Mouse (Mus musculus): ENCODE measurements around the gene Hoxc11. TPM values are rescaled to one million over a fixed set of nuclear protein-coding genes. Genes with fewer than 3 reads are reported as not detected.

Gene Hoxc11
- total and polyA plus RNA-seq, 3 experiments = not detected

DNA sequence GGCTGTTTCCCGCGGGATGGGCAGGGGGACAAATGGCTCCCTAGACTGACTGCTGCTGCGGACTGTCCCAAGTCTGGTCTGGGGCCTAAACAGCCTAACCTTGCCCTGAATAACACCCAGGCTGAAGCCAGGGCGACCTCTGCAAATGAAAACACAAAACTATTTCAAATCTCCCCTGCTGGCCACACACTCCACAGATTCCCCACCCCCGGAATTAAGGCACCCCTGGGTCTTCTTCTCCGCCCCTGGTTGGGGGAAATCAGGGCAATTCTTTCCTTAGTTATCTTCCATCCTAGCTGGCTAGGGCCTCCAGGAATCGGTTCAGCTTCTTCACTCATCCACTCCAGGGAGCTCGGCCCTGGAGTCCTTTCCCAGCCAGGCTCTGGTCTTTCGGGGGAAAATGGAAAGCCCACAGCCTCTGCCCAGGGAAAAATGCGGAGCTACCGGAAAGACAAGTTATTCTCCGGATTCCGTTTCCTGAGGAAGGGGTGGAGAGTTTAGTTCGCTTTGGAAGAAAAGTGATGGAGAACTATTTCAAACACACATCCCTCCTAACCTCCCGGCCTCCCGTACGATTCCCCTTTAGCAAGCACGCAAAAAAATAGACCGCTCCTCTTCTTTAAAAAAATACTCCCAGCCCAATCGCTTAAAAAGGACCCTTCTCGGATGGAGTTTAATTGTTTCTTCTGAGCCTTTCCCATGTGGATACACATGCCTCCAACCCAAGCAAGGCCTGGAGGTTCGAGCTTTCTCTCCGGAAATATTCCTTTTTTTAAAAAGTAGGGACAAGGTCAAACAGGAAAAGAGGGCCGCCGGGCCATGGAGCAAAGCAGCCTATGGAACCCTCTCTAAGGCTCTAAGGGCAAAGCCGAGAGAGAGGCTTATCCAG, 11.0 kb downstream of the Hoxc11 start:
- dilution Hi-C loops (cut with MboI; ENCODE audit: extremely low pct_ligation_motif_present, extremely low pct_unique_long_range_greater_than_20kb, low sequenced_read_pairs) = no loop called here
- Histone ChIP-seq H3K27me3 (replicated peaks) (peaks cover 93% of the 10 kb centered on the region), H3K9ac (ENCODE audit: insufficient read depth, low read depth) (no peak overlapping the region), H3K27ac (ENCODE audit: insufficient read depth, low read depth) (no peak overlapping the region), H3K9me3 (replicated peaks; ENCODE audit: low read length) (no peaks in the 10 kb centered on the region), H3K4me2 (ENCODE audit: insufficient read depth, low read depth, poor library complexity, severe bottlenecking) (no peak overlapping the region), H3K36me3 (replicated peaks in 1 of 2; ENCODE audit: control insufficient read depth in 1 of 2, insufficient read depth in 1 of 2, low read length in 1 of 2) (no peaks in the 10 kb centered on the region), H3K4me3 (replicated peaks in 1 of 3; ENCODE audit: low read depth in 2 of 3, low read length in 2 of 3, poor library complexity in 1 of 3) (no peak overlapping the region), H3K79me2 (replicated peaks; ENCODE audit: control insufficient read depth, extremely low read depth, insufficient read depth, poor library complexity, severe bottlenecking) (no peaks in the 10 kb centered on the region), H3K4me1 (ENCODE audit: control insufficient read depth in 1 of 2, insufficient read depth in 2 of 2) (peaks cover 6 to 23% of the 10 kb centered on the region in 2 experiments)
- DNase-seq (ENCODE audit: extremely low read depth) = no peak
- TF ChIP-seq MXI1 (IDR thresholded peaks at IDR 0.05; ENCODE audit: low read depth, low read length) = no peak
- TF ChIP-seq POLR2A (IDR thresholded peaks at IDR 0.05; ENCODE audit: low read depth, low read length) = no peak
- in situ Hi-C loops (cut with MboI; ENCODE audit: low pct_ligation_motif_present, low pct_unique_long_range_greater_than_20kb, low sequenced_read_pairs) = no loop called here

DNA sequence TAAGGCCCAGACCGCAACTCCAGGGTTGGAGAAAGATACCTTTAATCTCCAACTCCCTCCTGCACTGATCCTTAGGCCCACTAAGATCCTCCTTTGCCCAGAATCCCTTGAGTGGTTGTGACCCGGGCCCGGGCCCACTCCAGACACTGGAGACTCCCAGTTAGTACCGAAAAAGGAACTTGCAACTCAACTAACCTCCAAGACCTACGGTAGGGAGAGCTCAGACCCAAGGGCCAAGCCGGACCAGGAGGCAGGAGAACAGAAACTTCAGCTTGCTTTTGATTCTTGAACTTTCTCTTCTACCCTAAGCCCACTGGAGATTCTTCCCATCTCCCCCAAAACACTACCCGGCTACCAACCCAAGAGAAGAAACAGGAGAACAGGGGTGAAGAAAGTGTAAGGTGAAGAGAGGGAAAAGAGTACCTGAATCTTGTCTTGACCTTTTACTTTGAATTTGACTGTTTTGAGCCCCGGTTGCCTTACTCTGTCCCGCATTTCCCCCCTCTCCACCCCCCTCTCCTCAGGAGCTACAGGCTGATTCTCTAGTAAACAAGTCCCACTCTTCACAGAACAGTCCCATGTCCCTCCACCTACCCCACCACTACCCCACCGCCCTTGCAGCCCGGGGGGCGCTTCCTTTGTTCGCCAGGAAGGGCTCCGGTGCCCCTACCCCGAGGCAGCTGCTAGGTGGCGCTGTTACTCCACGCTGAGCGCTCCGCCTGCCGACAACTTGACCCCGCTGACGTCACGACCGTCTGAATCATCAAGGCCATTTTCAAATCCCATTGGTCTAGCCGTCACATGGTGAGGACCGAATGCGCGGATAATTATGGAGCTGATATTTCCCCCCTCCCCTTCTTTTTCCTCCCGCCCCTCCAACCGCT, 11.9 kb downstream of the Hoxc11 start:
- Histone ChIP-seq H3K4me3 (replicated peaks in 1 of 3; ENCODE audit: low read depth in 2 of 3, low read length in 2 of 3, poor library complexity in 1 of 3) (peak overlapping the region in 2 of 3 experiments; percentile 21 to 23), H3K9ac (ENCODE audit: insufficient read depth, low read depth) (peak overlapping the region; percentile 15; the same call in 1 of the 2 replicates), H3K4me1 (ENCODE audit: control insufficient read depth in 1 of 2, insufficient read depth in 2 of 2) (peaks cover 7 to 25% of the 10 kb centered on the region in 2 experiments), H3K36me3 (replicated peaks in 1 of 2; ENCODE audit: control insufficient read depth in 1 of 2, insufficient read depth in 1 of 2, low read length in 1 of 2) (no peaks in the 10 kb centered on the region), H3K4me2 (ENCODE audit: insufficient read depth, low read depth, poor library complexity, severe bottlenecking) (peak overlapping the region; percentile 74), H3K27ac (ENCODE audit: insufficient read depth, low read depth) (no peak overlapping the region), H3K79me2 (replicated peaks; ENCODE audit: control insufficient read depth, extremely low read depth, insufficient read depth, poor library complexity, severe bottlenecking) (no peaks in the 10 kb centered on the region), H3K27me3 (replicated peaks) (peaks cover 93% of the 10 kb centered on the region), H3K9me3 (replicated peaks; ENCODE audit: low read length) (no peaks in the 10 kb centered on the region)
- peak; percentile 94 for DNase-seq (ENCODE audit: extremely low read depth)
- TF ChIP-seq BHLHE40 (IDR thresholded peaks at IDR 0.05; ENCODE audit: low read depth, low read length) = 0 out of 2 replicates have a peak, but pooled peaks have one; percentile 18
- no peak for TF ChIP-seq POLR2AphosphoS2 (IDR thresholded peaks at IDR 0.05; ENCODE audit: low read depth, low read length)
- TF ChIP-seq ZC3H11A (IDR thresholded peaks at IDR 0.05; ENCODE audit: low read depth, low read length) = peak; percentile 46
- TF ChIP-seq MEF2A (IDR thresholded peaks at IDR 0.05; ENCODE audit: borderline replicate concordance, low read depth, low read length) = peak; percentile 48; the same call in 1 of the 2 replicates
- peak; percentile 54; the same call in 1 of the 2 replicates for TF ChIP-seq IRF4 (IDR thresholded peaks at IDR 0.05; ENCODE audit: low read depth, low read length)
- TF ChIP-seq MAX (IDR thresholded peaks at IDR 0.05; ENCODE audit: low read length) = peak; percentile 82
- TF ChIP-seq MYC (IDR thresholded peaks at IDR 0.05; ENCODE audit: low read depth, low read length) = 0 out of 2 replicates have a peak, but pooled peaks have one; percentile 26
- TF ChIP-seq RAD21 (IDR thresholded peaks at IDR 0.05; ENCODE audit: low read depth, low read length) = peak; percentile 98
- TF ChIP-seq ETS1 (conservative IDR thresholded peaks at IDR 0.05; ENCODE audit: low read depth, low read length) = 0 out of 2 replicates have a peak, but pooled peaks have one; percentile 20
- TF ChIP-seq ELF1 (IDR thresholded peaks at IDR 0.05; ENCODE audit: low read depth, low read length) = peak; percentile 56; the same call in 1 of the 2 replicates
- TF ChIP-seq SMC3 (IDR thresholded peaks at IDR 0.05; ENCODE audit: low read depth, low read length) = peak; percentile 75
- TF ChIP-seq KAT2A (IDR thresholded peaks at IDR 0.05; ENCODE audit: insufficient replicate concordance, low read length) = no peak
- no peak for TF ChIP-seq EP300 (IDR thresholded peaks at IDR 0.05; ENCODE audit: low read length)
- TF ChIP-seq TCF12 (IDR thresholded peaks at IDR 0.05; ENCODE audit: low read depth, low read length) = peak; percentile 57; the same call in 1 of the 2 replicates
- peak; percentile 28; the same call in 1 of the 2 replicates for TF ChIP-seq CHD2 (IDR thresholded peaks at IDR 0.05; ENCODE audit: low read length)
- TF ChIP-seq MAZ (IDR thresholded peaks at IDR 0.05; ENCODE audit: low read depth, low read length) = peak; percentile 83; the same call in 1 of the 2 replicates
- TF ChIP-seq JUN (IDR thresholded peaks at IDR 0.05; ENCODE audit: insufficient read depth, low read depth, low read length) = no peak
- peak; percentile 58 to 98 for TF ChIP-seq CTCF (conservative IDR thresholded peaks at IDR 0.05 in 1 of 2, IDR thresholded peaks at IDR 0.05 in 1 of 2; ENCODE audit: low read depth in 2 of 2, low read length in 2 of 2)
- peak; percentile 74 for TF ChIP-seq USF1 (IDR thresholded peaks at IDR 0.05; ENCODE audit: low read depth, low read length)
- TF ChIP-seq HCFC1 (IDR thresholded peaks at IDR 0.05; ENCODE audit: low read depth, low read length) = peak; percentile 55
- TF ChIP-seq UBTF (IDR thresholded peaks at IDR 0.05; ENCODE audit: low read depth, low read length) = no peak
- TF ChIP-seq MXI1 (IDR thresholded peaks at IDR 0.05; ENCODE audit: low read depth, low read length) = no peak
- peak; percentile 60 for TF ChIP-seq USF2 (conservative IDR thresholded peaks at IDR 0.05; ENCODE audit: low read depth, low read length)
- TF ChIP-seq JUND (conservative IDR thresholded peaks at IDR 0.05; ENCODE audit: low read depth, low read length) = peak; percentile 48; the same call in 1 of the 2 replicates
- in situ Hi-C loops (cut with MboI; ENCODE audit: low pct_ligation_motif_present, low pct_unique_long_range_greater_than_20kb, low sequenced_read_pairs) (no loop called here), dilution Hi-C loops (cut with MboI; ENCODE audit: extremely low pct_ligation_motif_present, extremely low pct_unique_long_range_greater_than_20kb, low sequenced_read_pairs) (no loop called here)
